Mouse (Mus musculus) midbrain, embryonic 10.5 days (tissue): ENCODE measurements around the gene Pde9a. TPM values are rescaled to one million over a fixed set of nuclear protein-coding genes. Genes with fewer than 3 reads are reported as not detected.

ENCODE experiments used
- DNase-seq: peaks from one replicate; pipeline ENCODE4 v3.0.0-alpha.2; 2017; ENCODE audit warnings: low spot score
- H3K27ac ChIP-seq: fragments of 300-500 bp; sonication (generic); replicated peaks from 2 replicates; pipeline ENCODE4 v1.5.1; 2016; ENCODE audit warnings: mild to moderate bottlenecking
- H3K27me3 ChIP-seq: fragments of 300-500 bp; sonication (generic); 2 replicates; pipeline ENCODE4 v1.6.1; 2016; ENCODE audit warnings: low read depth, mild to moderate bottlenecking; ENCODE audit not compliant: poor library complexity, severe bottlenecking
- H3K36me3 ChIP-seq: fragments of 300-500 bp; sonication (generic); 2 replicates; pipeline ENCODE4 v1.6.1; 2016; ENCODE audit warnings: mild to moderate bottlenecking, moderate library complexity
- H3K4me1 ChIP-seq: fragments of 300-500 bp; sonication (generic); 2 replicates; pipeline ENCODE4 v1.6.1; 2016
- H3K4me3 ChIP-seq: fragments of 300-500 bp; sonication (generic); 2 replicates; pipeline ENCODE4 v1.5.1; 2016; ENCODE audit warnings: mild to moderate bottlenecking, moderate library complexity
- H3K9me3 ChIP-seq: fragments of 300-500 bp; sonication (generic); replicated peaks from 2 replicates; pipeline ENCODE4 v1.6.1; 2016; ENCODE audit warnings: mild to moderate bottlenecking
- WGBS: fragments of 180-500 bp; shearing (Covaris S2); methylation state at CpG from one replicate; pipeline ENCODE4 v1.1.7; 2016; 5-methylcytosine and 5-hydroxymethylcytosine counted together
- polyA plus RNA-seq: library from polyadenylated mRNA; unstranded; fragments of >200 nt; fragmentation: Nextera tagmentation; extraction: Ambion mirVana; gene quantifications from 2 replicates; pipeline ENCODE4 v1.2.1, GENCODE M21; 2016

Pde9a gene
- polyA plus RNA-seq, 1 experiment from 2014 or later: 12.1 TPM

GRCm38 (mm10) chr17:31365586-31366166, 20.3 kb upstream of the Pde9a start:
- DNase-seq: no peak
- Histone ChIP-seq H3K36me3 (no peaks in the 10 kb centered on the region), H3K27me3 (no peaks in the 10 kb centered on the region), H3K27ac (no peak overlapping the region), H3K4me1 (peaks cover 13% of the 10 kb centered on the region; the same call in 1 of the 2 replicates), H3K4me3 (no peak overlapping the region), H3K9me3 (no peaks in the 10 kb centered on the region)
- WGBS: 91% methylated on average over 5 of the region's 5 CpGs

- H3K4me3 ChIP-seq: no peak overlapping the region
- H3K27me3 ChIP-seq: no peaks in the 10 kb centered on the region
- DNase-seq: no peak
- peaks cover 11% of the 10 kb centered on the region for H3K4me1 ChIP-seq
- H3K9me3 ChIP-seq: no peaks in the 10 kb centered on the region
- no peaks in the 10 kb centered on the region for H3K36me3 ChIP-seq
- H3K27ac ChIP-seq: no peak overlapping the region
- WGBS: 75% methylated on average over 2 of the region's 2 CpGs
Observed at GRCm38 (mm10) chr17:31370221-31370620, 15.8 kb upstream of the Pde9a start.

GRCm38 (mm10) chr17:31370931-31371330, 15.1 kb upstream of the Pde9a start:
- no peak for DNase-seq
- no peaks in the 10 kb centered on the region for H3K27me3 ChIP-seq
- no peaks in the 10 kb centered on the region for H3K36me3 ChIP-seq
- H3K4me3 ChIP-seq: no peak overlapping the region
- H3K4me1 ChIP-seq: peaks cover 11% of the 10 kb centered on the region
- no peak overlapping the region; the same call in 1 of the 2 replicates for H3K27ac ChIP-seq
- H3K9me3 ChIP-seq: no peaks in the 10 kb centered on the region

- H3K27ac ChIP-seq: 0 out of 2 replicates have a peak overlapping the region, but pooled peaks have one; percentile 34
- H3K36me3 ChIP-seq: no peaks in the 10 kb centered on the region
- WGBS: 20% methylated on average over 7 of the region's 7 CpGs
- H3K9me3 ChIP-seq: no peaks in the 10 kb centered on the region
- H3K4me1 ChIP-seq: peaks cover 4% of the 10 kb centered on the region; the same call in 1 of the 2 replicates
- peak; percentile 67 for DNase-seq
- H3K4me3 ChIP-seq: no peak overlapping the region
- H3K27me3 ChIP-seq: no peaks in the 10 kb centered on the region
Observed at GRCm38 (mm10) chr17:31377961-31378360, 8.0 kb upstream of the Pde9a start.

- Histone ChIP-seq H3K4me3 (no peak overlapping the region), H3K36me3 (no peaks in the 10 kb centered on the region), H3K4me1 (peaks cover 4% of the 10 kb centered on the region; the same call in 1 of the 2 replicates), H3K9me3 (no peaks in the 10 kb centered on the region), H3K27ac (0 out of 2 replicates have a peak overlapping the region, but pooled peaks have one; percentile 34), H3K27me3 (no peaks in the 10 kb centered on the region)
- DNase-seq: no peak
- WGBS: 74% methylated on average over 10 of the region's 10 CpGs
Observed at GRCm38 (mm10) chr17:31378361-31378761, 7.6 kb upstream of the Pde9a start.

DNA sequence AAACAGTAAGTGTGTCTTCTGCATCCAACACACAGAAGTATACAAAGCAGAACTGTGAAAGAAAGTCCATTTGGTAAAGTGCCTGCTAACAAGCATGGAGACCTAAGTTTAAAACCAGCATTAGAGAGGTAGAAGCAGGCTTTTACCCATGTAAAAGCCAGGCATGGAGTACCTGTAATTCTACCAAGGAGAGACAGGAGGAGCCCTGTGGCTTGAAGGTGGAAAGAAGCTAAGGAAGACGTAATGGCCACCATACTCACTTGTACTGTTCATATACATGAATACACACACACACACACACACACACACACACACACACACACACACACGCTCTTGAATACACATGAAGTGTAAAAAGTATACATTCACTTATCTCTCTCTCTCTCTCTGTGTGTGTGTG, 6.9 kb upstream of the Pde9a start:
- Histone ChIP-seq H3K27ac (no peak overlapping the region), H3K4me3 (no peak overlapping the region), H3K4me1 (peaks cover 5% of the 10 kb centered on the region), H3K36me3 (no peaks in the 10 kb centered on the region), H3K9me3 (no peaks in the 10 kb centered on the region), H3K27me3 (peaks cover 6% of the 10 kb centered on the region)
- WGBS: 72% methylated on average over 2 of the region's 2 CpGs
- no peak for DNase-seq

GRCm38 (mm10) chr17:31379863-31380262, 6.1 kb upstream of the Pde9a start:
- 95% methylated on average over 8 of the region's 8 CpGs for WGBS
- Histone ChIP-seq H3K36me3 (no peaks in the 10 kb centered on the region), H3K27ac (no peak overlapping the region), H3K27me3 (peaks cover 13% of the 10 kb centered on the region), H3K4me1 (peaks cover 13% of the 10 kb centered on the region), H3K9me3 (no peaks in the 10 kb centered on the region), H3K4me3 (no peak overlapping the region)
- DNase-seq: no peak

DNA sequence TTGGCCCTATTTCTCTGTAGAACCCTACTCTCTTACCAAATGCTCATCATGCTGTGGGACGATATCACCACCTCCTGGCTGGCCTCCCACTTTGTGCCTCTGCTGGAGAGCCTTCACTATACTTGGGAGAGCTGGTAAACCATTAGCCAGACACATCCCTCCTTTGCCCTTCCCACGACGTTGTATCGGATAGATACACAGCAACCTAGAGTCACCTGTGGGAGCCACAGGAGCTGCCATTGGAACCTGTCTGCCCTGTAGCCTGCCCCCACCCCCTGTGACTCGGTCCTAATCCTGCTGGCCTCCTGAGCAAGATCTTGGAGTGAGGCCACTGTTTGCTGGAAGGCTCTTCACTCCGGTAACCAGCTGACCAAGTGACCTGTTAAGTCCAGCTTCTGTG, 2.7 kb upstream of the Pde9a start:
- H3K36me3 ChIP-seq: no peaks in the 10 kb centered on the region
- H3K9me3 ChIP-seq: no peaks in the 10 kb centered on the region
- H3K4me3 ChIP-seq: no peak overlapping the region
- no peak overlapping the region for H3K27ac ChIP-seq
- no peak for DNase-seq
- H3K4me1 ChIP-seq: peaks cover 44% of the 10 kb centered on the region
- WGBS: 84% methylated on average over 6 of the region's 6 CpGs
- H3K27me3 ChIP-seq: peaks cover 46% of the 10 kb centered on the region

GRCm38 (mm10) chr17:31384968-31385627, 912 bp upstream of the Pde9a start:
- peak overlapping the region; percentile 88 for H3K27ac ChIP-seq
- H3K4me1 ChIP-seq: peaks cover 59% of the 10 kb centered on the region
- WGBS: 6% methylated on average over 8 of the region's 8 CpGs
- no peaks in the 10 kb centered on the region for H3K36me3 ChIP-seq
- H3K27me3 ChIP-seq: peaks cover 53% of the 10 kb centered on the region
- H3K4me3 ChIP-seq: peak overlapping the region; percentile 81
- no peaks in the 10 kb centered on the region for H3K9me3 ChIP-seq
- peak; percentile 49 for DNase-seq

DNA sequence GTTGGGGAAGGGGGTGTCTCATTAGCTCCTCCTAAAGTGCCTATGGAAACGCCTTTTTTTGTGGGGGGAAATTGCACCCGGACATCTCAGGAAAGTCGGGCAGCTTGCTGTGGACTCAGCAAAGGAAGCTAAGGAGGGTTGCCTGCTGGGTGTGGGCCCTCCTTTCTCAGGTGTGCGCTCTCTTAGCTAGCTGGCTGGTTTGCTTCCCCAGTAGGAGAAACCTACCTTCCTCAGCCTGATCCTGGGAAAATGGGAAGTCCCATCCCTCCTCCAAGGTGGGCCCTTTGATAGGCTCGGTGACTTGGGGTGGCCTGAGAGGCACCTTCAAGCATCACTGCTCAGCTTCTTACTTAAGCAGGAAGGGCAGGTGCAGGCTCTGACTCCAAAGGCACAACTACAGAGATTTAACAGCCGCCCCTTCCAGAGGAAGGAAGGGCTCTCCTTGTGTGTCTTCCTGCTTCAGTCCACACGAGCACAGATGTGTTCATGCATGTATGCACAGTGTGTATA, 811 bp downstream of the Pde9a start:
- Histone ChIP-seq H3K27me3 (peaks cover 53% of the 10 kb centered on the region), H3K9me3 (no peaks in the 10 kb centered on the region), H3K36me3 (no peaks in the 10 kb centered on the region), H3K4me3 (peak overlapping the region; percentile 81), H3K4me1 (peaks cover 64% of the 10 kb centered on the region), H3K27ac (peak overlapping the region; percentile 88)
- 12% methylated on average over 7 of the region's 7 CpGs for WGBS
- no peak for DNase-seq

- Histone ChIP-seq H3K4me1 (peaks cover 63% of the 10 kb centered on the region), H3K36me3 (no peaks in the 10 kb centered on the region), H3K27me3 (peaks cover 43% of the 10 kb centered on the region), H3K9me3 (no peaks in the 10 kb centered on the region), H3K27ac (peak overlapping the region; percentile 63), H3K4me3 (no peak overlapping the region)
- DNase-seq: no peak
- WGBS: 78% methylated on average over 3 of the region's 3 CpGs
Observed at GRCm38 (mm10) chr17:31389432-31390050, 3.5 kb downstream of the Pde9a start.

DNA sequence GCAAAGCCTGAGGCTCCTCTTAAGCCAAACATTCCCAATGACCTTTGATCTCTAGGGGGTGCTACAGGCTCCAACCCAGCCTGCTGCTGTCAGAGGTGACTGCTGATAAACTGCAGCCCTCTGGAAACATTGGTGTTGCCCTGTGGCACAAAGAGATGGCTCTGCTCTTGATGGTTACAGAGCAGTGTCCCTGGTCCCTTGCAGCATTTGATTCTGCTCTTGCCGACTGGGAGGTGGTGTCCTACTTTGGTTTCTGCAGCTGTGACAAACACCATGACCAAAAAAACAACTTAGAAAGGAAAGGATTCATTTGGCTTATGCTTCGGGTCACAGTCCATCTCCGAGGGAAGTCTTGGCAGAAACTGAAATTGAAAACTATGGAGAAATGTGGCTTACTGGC, 5.5 kb downstream of the Pde9a start:
- Histone ChIP-seq H3K27me3 (peaks cover 26% of the 10 kb centered on the region), H3K4me1 (peaks cover 44% of the 10 kb centered on the region), H3K9me3 (no peaks in the 10 kb centered on the region), H3K4me3 (no peak overlapping the region), H3K36me3 (no peaks in the 10 kb centered on the region), H3K27ac (no peak overlapping the region)
- no peak for DNase-seq
- 70% methylated on average over 3 of the region's 3 CpGs for WGBS

GRCm38 (mm10) chr17:31392041-31392440, 6.0 kb downstream of the Pde9a start:
- no peak overlapping the region for H3K27ac ChIP-seq
- no peak overlapping the region for H3K4me3 ChIP-seq
- DNase-seq: no peak
- no peaks in the 10 kb centered on the region for H3K36me3 ChIP-seq
- H3K27me3 ChIP-seq: peaks cover 20% of the 10 kb centered on the region
- WGBS: 85% methylated on average over 5 of the region's 5 CpGs
- no peaks in the 10 kb centered on the region for H3K9me3 ChIP-seq
- peaks cover 38% of the 10 kb centered on the region for H3K4me1 ChIP-seq
